Mouse (Mus musculus) CH12.LX (cell line): ENCODE measurements around the gene Mad1l1. TPM values are rescaled to one million over a fixed set of nuclear protein-coding genes. Genes with fewer than 3 reads are reported as not detected.
A peak's percentile ranks its signal among the peaks of the same experiment; 100 is the strongest.

Experiments
- DNase-seq: peaks from one replicate; pipeline ENCODE4 v3.0.0-alpha.2; 2013; ENCODE audit errors: extremely low read depth
- H3K27ac ChIP-seq: 2 replicates; pipeline ENCODE4 v1.5.1; 2012; ENCODE audit warnings: low read depth, mild to moderate bottlenecking, control low read depth, moderate library complexity; ENCODE audit not compliant: insufficient read depth
- H3K27me3 ChIP-seq: replicated peaks from 2 replicates; pipeline ENCODE3; 2012; ENCODE audit warnings: inconsistent platforms
- H3K36me3 ChIP-seq, 2 experiments: replicated peaks in 1 of 2; 2 replicates each; pipeline versions ENCODE3 to v1.6.1; 2012; ENCODE audit warnings: inconsistent platforms in 1 of 2, low read length in 1 of 2, mild to moderate bottlenecking in 1 of 2, mixed read lengths in 1 of 2, moderate library complexity in 1 of 2; ENCODE audit not compliant: control insufficient read depth in 1 of 2, insufficient read depth in 1 of 2
- H3K4me1 ChIP-seq, 2 experiments: 2 replicates each; pipeline ENCODE4 v1.6.1; 2012; ENCODE audit warnings: inconsistent platforms in 1 of 2, moderate library complexity in 1 of 2; ENCODE audit not compliant: insufficient read depth in 2 of 2, control insufficient read depth in 1 of 2
- H3K4me2 ChIP-seq: 2 replicates; pipeline ENCODE4 v1.6.1; 2012; ENCODE audit warnings: low read depth, mild to moderate bottlenecking, control low read depth; ENCODE audit not compliant: poor library complexity, insufficient read depth, severe bottlenecking
- H3K4me3 ChIP-seq, 3 experiments: fragments of 150-350 bp in 1 of 3; sonication (generic) in 1 of 3; replicated peaks in 1 of 3; 2 replicates each; pipeline versions ENCODE3 to v1.5.1; 2011 to 2012; ENCODE audit warnings: low read depth in 2 of 3, low read length in 2 of 3, mild to moderate bottlenecking in 2 of 3, moderate library complexity in 2 of 3, control low read depth in 1 of 3, improper control_type of control experiment in 1 of 3, inconsistent platforms in 1 of 3, mixed read lengths in 1 of 3; ENCODE audit not compliant: poor library complexity in 1 of 3
- H3K79me2 ChIP-seq: replicated peaks from 2 replicates; pipeline ENCODE4 v1.6.1; 2012; ENCODE audit warnings: mild to moderate bottlenecking, moderate library complexity; ENCODE audit not compliant: control insufficient read depth, poor library complexity, insufficient read depth, severe bottlenecking; ENCODE audit errors: extremely low read depth
- H3K9ac ChIP-seq: 2 replicates; pipeline ENCODE4 v1.6.1; 2012; ENCODE audit warnings: low read depth, mild to moderate bottlenecking, control low read depth, moderate library complexity; ENCODE audit not compliant: insufficient read depth
- H3K9me3 ChIP-seq: replicated peaks from 2 replicates; pipeline ENCODE3; 2012; ENCODE audit warnings: low read length, inconsistent platforms, mixed read lengths
- CHD2 ChIP-seq: IDR thresholded peaks from 2 replicates; pipeline ENCODE4 v1.6.1; 2011; ENCODE audit warnings: low read length, improper control_type of control experiment
- CTCF ChIP-seq, 2 experiments: IDR thresholded peaks in 1 of 2; conservative IDR thresholded peaks in 1 of 2; 2 replicates each; pipeline ENCODE4 v1.5.1; 2011 to 2012; ENCODE audit warnings: low read depth in 2 of 2, low read length in 2 of 2, improper control_type of control experiment in 1 of 2, inconsistent platforms in 1 of 2, mild to moderate bottlenecking in 1 of 2, moderate library complexity in 1 of 2
- E2F4 ChIP-seq: IDR thresholded peaks from 2 replicates; pipeline ENCODE4 v1.6.1; 2011; ENCODE audit warnings: low read depth, low read length, improper control_type of control experiment; ENCODE audit not compliant: insufficient replicate concordance
- ELF1 ChIP-seq: IDR thresholded peaks from 2 replicates; pipeline ENCODE4 v1.6.1; 2014; ENCODE audit warnings: low read depth, mild to moderate bottlenecking, inconsistent platforms, low read length, improper control_type of control experiment
- EP300 ChIP-seq: IDR thresholded peaks from 2 replicates; pipeline ENCODE4 v1.6.1; 2011; ENCODE audit warnings: low read length, improper control_type of control experiment
- ETS1 ChIP-seq: conservative IDR thresholded peaks from 2 replicates; pipeline ENCODE4 v1.6.1; 2012; ENCODE audit warnings: low read depth, mild to moderate bottlenecking, inconsistent platforms, low read length, improper control_type of control experiment, moderate library complexity
- GABPA ChIP-seq: IDR thresholded peaks from 2 replicates; pipeline ENCODE4 v1.6.1; 2012; ENCODE audit warnings: low read depth, low read length, improper control_type of control experiment, inconsistent platforms; ENCODE audit not compliant: insufficient replicate concordance
- HCFC1 ChIP-seq: IDR thresholded peaks from 2 replicates; pipeline ENCODE4 v1.6.1; 2012; ENCODE audit warnings: low read depth, mild to moderate bottlenecking, inconsistent platforms, low read length, improper control_type of control experiment
- KAT2A ChIP-seq: IDR thresholded peaks from 2 replicates; pipeline ENCODE4 v1.6.1; 2012; ENCODE audit warnings: low read length, improper control_type of control experiment, inconsistent platforms; ENCODE audit not compliant: insufficient replicate concordance
- MAFK ChIP-seq: IDR thresholded peaks from 2 replicates; pipeline ENCODE4 v1.6.1; 2011; ENCODE audit warnings: low read length, improper control_type of control experiment; ENCODE audit not compliant: insufficient replicate concordance
- MAX ChIP-seq: IDR thresholded peaks from 2 replicates; pipeline ENCODE4 v1.6.1; 2011; ENCODE audit warnings: low read length, improper control_type of control experiment
- MEF2A ChIP-seq: IDR thresholded peaks from 2 replicates; pipeline ENCODE4 v1.6.1; 2014; ENCODE audit warnings: low read depth, mild to moderate bottlenecking, inconsistent platforms, low read length, improper control_type of control experiment, borderline replicate concordance
- MXI1 ChIP-seq: IDR thresholded peaks from 2 replicates; pipeline ENCODE4 v1.6.1; 2011; ENCODE audit warnings: mild to moderate bottlenecking, low read depth, low read length, improper control_type of control experiment
- MYC ChIP-seq: IDR thresholded peaks from 2 replicates; pipeline ENCODE4 v1.6.1; 2011; ENCODE audit warnings: low read depth, mild to moderate bottlenecking, improper control_type of control experiment, low read length
- NRF1 ChIP-seq: IDR thresholded peaks from 2 replicates; pipeline ENCODE4 v1.6.1; 2014; ENCODE audit warnings: low read depth, mild to moderate bottlenecking, inconsistent platforms, low read length, improper control_type of control experiment, moderate library complexity
- PAX5 ChIP-seq: IDR thresholded peaks from 2 replicates; pipeline ENCODE4 v1.6.1; 2012; ENCODE audit warnings: low read length, inconsistent platforms, mixed read lengths
- RAD21 ChIP-seq: IDR thresholded peaks from 2 replicates; pipeline ENCODE4 v1.6.1; 2011; ENCODE audit warnings: low read depth, mild to moderate bottlenecking, low read length, improper control_type of control experiment, moderate library complexity
- RCOR1 ChIP-seq: conservative IDR thresholded peaks from 2 replicates; pipeline ENCODE4 v1.6.1; 2012; ENCODE audit warnings: low read depth, mild to moderate bottlenecking, inconsistent platforms, low read length, improper control_type of control experiment
- SIN3A ChIP-seq: IDR thresholded peaks from 2 replicates; pipeline ENCODE4 v1.6.1; 2012; ENCODE audit warnings: low read length, improper control_type of control experiment, inconsistent platforms
- SMC3 ChIP-seq: IDR thresholded peaks from 2 replicates; pipeline ENCODE4 v1.6.1; 2011; ENCODE audit warnings: low read depth, low read length, improper control_type of control experiment
- TCF12 ChIP-seq: IDR thresholded peaks from 2 replicates; pipeline ENCODE4 v1.6.1; 2014; ENCODE audit warnings: low read depth, mild to moderate bottlenecking, inconsistent platforms, low read length, improper control_type of control experiment
- USF1 ChIP-seq: IDR thresholded peaks from 2 replicates; pipeline ENCODE4 v1.6.1; 2014; ENCODE audit warnings: low read depth, mild to moderate bottlenecking, inconsistent platforms, low read length, improper control_type of control experiment
- USF2 ChIP-seq: conservative IDR thresholded peaks from 2 replicates; pipeline ENCODE4 v1.6.1; 2011; ENCODE audit warnings: low read depth, low read length, improper control_type of control experiment
- ZKSCAN1 ChIP-seq: IDR thresholded peaks from 2 replicates; pipeline ENCODE4 v1.6.1; 2012; ENCODE audit warnings: low read depth, inconsistent platforms, low read length, improper control_type of control experiment, borderline replicate concordance
- ZNF384 ChIP-seq: IDR thresholded peaks from 2 replicates; pipeline ENCODE4 v1.6.1; 2012; ENCODE audit warnings: low read depth, low read length, improper control_type of control experiment, inconsistent platforms
- dilution Hi-C: fragments of 300-500 bp; cut with MboI; formaldehyde crosslinking; loops from 2 replicates; pipeline ENCODE4 v1.14.3; 2020; ENCODE audit warnings: low sequenced_read_pairs; ENCODE audit not compliant: extremely low pct_unique_long_range_greater_than_20kb, extremely low pct_ligation_motif_present
- in situ Hi-C: fragments of 300-500 bp; cut with MboI; formaldehyde crosslinking; loops from 3 replicates; pipeline ENCODE4 v1.14.3; 2019; ENCODE audit warnings: low sequenced_read_pairs, low pct_ligation_motif_present, low pct_unique_long_range_greater_than_20kb, mixed read lengths
- polyA plus RNA-seq: library from polyadenylated mRNA; unstranded; fragments of >175 nt; gene quantifications from 2 replicates; pipeline ENCODE4 v1.2.1, GENCODE M21; 2012; ENCODE audit warnings: low read depth; ENCODE audit not compliant: insufficient read length
- total RNA-seq, 2 experiments: library from RNA; depleted of rRNA; stranded (reverse); fragments of 300-350 nt in 1 of 2; fragments of >200 nt in 1 of 2; gene quantifications; 2 replicates each; pipeline ENCODE4 v1.2.3; 2012 to 2014

Gene Mad1l1
- total and polyA plus RNA-seq, 3 experiments: 24.8 to 45.6 (median 28.9) TPM

GRCm38 (mm10) chr5:140197705-140198104 is 123.6 kb downstream of the Mad1l1 start:
- H3K79me2 ChIP-seq: no peaks in the 10 kb centered on the region
- DNase-seq: peak; percentile 61
- H3K27me3 ChIP-seq: no peaks in the 10 kb centered on the region
- TF ChIP-seq CHD2 (no peak), E2F4 (no peak), RCOR1 (no peak), ZKSCAN1 (no peak), USF2 (no peak), RAD21 (peak; percentile 43), CTCF (conservative IDR thresholded peaks at IDR 0.05 in 1 of 2, IDR thresholded peaks at IDR 0.05 in 1 of 2; ENCODE audit: low read depth in 2 of 2, low read length in 2 of 2) (peak; percentile 65 to 72; a peak in 3 of 4 replicates), USF1 (no peak), MEF2A (no peak), EP300 (no peak), ELF1 (no peak), SIN3A (no peak), ZNF384 (no peak), MYC (no peak), GABPA (no peak), ETS1 (no peak), MXI1 (no peak), HCFC1 (no peak), SMC3 (peak; percentile 53), KAT2A (no peak), PAX5 (no peak), MAFK (no peak), MAX (no peak), TCF12 (no peak), NRF1 (no peak)
- no peak overlapping the region for H3K27ac ChIP-seq
- H3K36me3 ChIP-seq: peaks cover 6 to 53% of the 10 kb centered on the region in 2 experiments
- peaks cover 4 to 49% of the 10 kb centered on the region in 2 experiments for H3K4me1 ChIP-seq
- H3K4me2 ChIP-seq: no peak overlapping the region
- no peaks in the 10 kb centered on the region for H3K9me3 ChIP-seq
- H3K9ac ChIP-seq: no peak overlapping the region
- dilution Hi-C loops: no loop called here
- in situ Hi-C loops: loop anchor here (25.0 kb wide), 1 partner anchor 215 kb away; the partner anchor contains the start of gene Eif3b
- H3K4me3 ChIP-seq: no peak overlapping the region
